Mouse (Mus musculus) hindbrain, embryonic 16.5 days (tissue): ENCODE results near the gene Colgalt1. TPM values are rescaled to one million over a fixed set of nuclear protein-coding genes. Genes with fewer than 3 reads are reported as not detected.
A peak's percentile ranks its signal among the peaks of the same experiment; 100 is the strongest.

Experiments used
- ATAC-seq: fragments of 200-750 bp; cut with Nextera tagmentation; 2 replicates; pipeline ENCODE4 v1.8.0; 2017; ENCODE audit warnings: moderate TSS enrichment, moderate library complexity
- H3K27ac ChIP-seq: fragments of 300-500 bp; sonication (generic); 2 replicates; pipeline ENCODE4 v1.5.1; 2014; ENCODE audit warnings: low read depth, mild to moderate bottlenecking, control low read depth, low read length, moderate library complexity
- H3K27me3 ChIP-seq: fragments of 300-500 bp; sonication (generic); replicated peaks from 2 replicates; pipeline ENCODE4 v1.6.1; 2014; ENCODE audit warnings: low read length; ENCODE audit not compliant: control insufficient read depth, insufficient read depth
- H3K36me3 ChIP-seq: fragments of 300-500 bp; sonication (generic); 2 replicates; pipeline ENCODE4 v1.6.1; 2014; ENCODE audit warnings: mild to moderate bottlenecking, low read length, moderate library complexity, mixed read lengths; ENCODE audit not compliant: control insufficient read depth, insufficient read depth
- H3K4me1 ChIP-seq: fragments of 300-500 bp; sonication (generic); 2 replicates; pipeline ENCODE4 v1.6.1; 2014; ENCODE audit warnings: low read depth, low read length; ENCODE audit not compliant: control insufficient read depth, insufficient read depth
- H3K4me2 ChIP-seq: fragments of 300-500 bp; sonication (generic); 2 replicates; pipeline ENCODE4 v1.6.1; 2014; ENCODE audit warnings: mild to moderate bottlenecking, low read length, control low read depth, moderate library complexity
- H3K4me3 ChIP-seq: fragments of 300-500 bp; sonication (generic); 2 replicates; pipeline ENCODE4 v1.5.1; 2014; ENCODE audit warnings: mild to moderate bottlenecking, low read length, control low read depth, moderate library complexity
- H3K9ac ChIP-seq: fragments of 300-500 bp; sonication (generic); 2 replicates; pipeline ENCODE4 v1.6.1; 2014; ENCODE audit warnings: low read depth, mild to moderate bottlenecking, control low read depth, low read length, moderate library complexity
- H3K9me3 ChIP-seq: fragments of 300-500 bp; sonication (generic); 2 replicates; pipeline ENCODE4 v1.6.1; 2014; ENCODE audit warnings: mild to moderate bottlenecking, low read length, moderate library complexity; ENCODE audit not compliant: control insufficient read depth
- WGBS: fragments of 180-500 bp; shearing (Covaris S2); extraction: QIAGEN DNeasy Blood & Tissue Kit; methylation state at CpG from one replicate; pipeline ENCODE4 v1.1.7; 2014; 5-methylcytosine and 5-hydroxymethylcytosine counted together
- polyA plus RNA-seq: library from polyadenylated mRNA; unstranded; fragments of >200 nt; fragmentation: Nextera tagmentation; extraction: Ambion mirVana; gene quantifications from 2 replicates; pipeline ENCODE4 v1.2.1, GENCODE M21; 2015

Colgalt1 gene
- polyA plus RNA-seq, 1 experiment from 2014 or later: 62.1 TPM

- H3K4me3 ChIP-seq: peak overlapping the region; percentile 51
- peaks cover 17% of the 10 kb centered on the region for H3K4me1 ChIP-seq
- 4% methylated on average over 25 of the region's 25 CpGs for WGBS
- peaks cover 2% of the 10 kb centered on the region; the same call in 1 of the 2 replicates for H3K27me3 ChIP-seq
- peaks cover 10% of the 10 kb centered on the region for H3K36me3 ChIP-seq
- H3K9me3 ChIP-seq: no peaks in the 10 kb centered on the region
- peak overlapping the region; percentile 76 for H3K9ac ChIP-seq
- H3K4me2 ChIP-seq: peak overlapping the region; percentile 98
- peak; percentile 16 for ATAC-seq
- H3K27ac ChIP-seq: peak overlapping the region; percentile 87
Measured at GRCm38 (mm10) chr8:71629781-71630212, 19.0 kb downstream of the Colgalt1 start.

GRCm38 (mm10) chr8:71630761-71631160 is 20.0 kb downstream of the Colgalt1 start:
- Histone ChIP-seq H3K4me3 (no peak overlapping the region), H3K27me3 (peaks cover 2% of the 10 kb centered on the region; the same call in 1 of the 2 replicates), H3K4me1 (peaks cover 17% of the 10 kb centered on the region), H3K9me3 (no peaks in the 10 kb centered on the region), H3K9ac (no peak overlapping the region), H3K27ac (no peak overlapping the region), H3K36me3 (peaks cover 11% of the 10 kb centered on the region), H3K4me2 (no peak overlapping the region)
- WGBS: 88% methylated on average over 6 of the region's 6 CpGs
- ATAC-seq: no peak

GRCm38 (mm10) chr8:71631897-71632296 is 21.1 kb downstream of the Colgalt1 start:
- Histone ChIP-seq H3K9me3 (no peaks in the 10 kb centered on the region), H3K4me1 (peaks cover 17% of the 10 kb centered on the region), H3K36me3 (peaks cover 11% of the 10 kb centered on the region), H3K4me3 (no peak overlapping the region), H3K4me2 (no peak overlapping the region), H3K27ac (no peak overlapping the region), H3K9ac (no peak overlapping the region), H3K27me3 (peaks cover 2% of the 10 kb centered on the region)
- WGBS: 62% methylated on average over 2 of the region's 2 CpGs
- no peak for ATAC-seq

- WGBS: 17% methylated on average over 18 of the region's 22 CpGs
- H3K27me3 ChIP-seq: peaks cover 2% of the 10 kb centered on the region
Measured at GRCm38 (mm10) chr8:71633164-71633563, 22.4 kb downstream of the Colgalt1 start.

GRCm38 (mm10) chr8:71633981-71634667 is 23.3 kb downstream of the Colgalt1 start:
- H3K4me3 ChIP-seq: no peak overlapping the region
- ATAC-seq: peak; percentile 35
- 5% methylated on average over 26 of the region's 26 CpGs for WGBS

More at GRCm38 (mm10) chr8:71633164-71633563, 22.4 kb downstream of the Colgalt1 start:
- Histone ChIP-seq H3K4me2 (no peak overlapping the region), H3K4me1 (peaks cover 17% of the 10 kb centered on the region), H3K27ac (no peak overlapping the region), H3K9ac (no peak overlapping the region), H3K4me3 (no peak overlapping the region), H3K9me3 (no peaks in the 10 kb centered on the region), H3K36me3 (peaks cover 11% of the 10 kb centered on the region)
- no peak for ATAC-seq

GRCm38 (mm10) chr8:71637149-71638095 is 26.6 kb downstream of the Colgalt1 start:
- 63% methylated on average over 8 of the region's 8 CpGs for WGBS
- peaks cover 2% of the 10 kb centered on the region for H3K27me3 ChIP-seq
- peaks cover 4% of the 10 kb centered on the region; the same call in 1 of the 2 replicates for H3K4me1 ChIP-seq
- H3K9ac ChIP-seq: no peak overlapping the region
- no peaks in the 10 kb centered on the region for H3K9me3 ChIP-seq
- ATAC-seq: no peak
- no peak overlapping the region for H3K4me2 ChIP-seq
- H3K27ac ChIP-seq: no peak overlapping the region
- H3K36me3 ChIP-seq: peaks cover 25% of the 10 kb centered on the region
- no peak overlapping the region for H3K4me3 ChIP-seq

More at GRCm38 (mm10) chr8:71633981-71634667, 23.3 kb downstream of the Colgalt1 start:
- peaks cover 11% of the 10 kb centered on the region for H3K4me1 ChIP-seq
- H3K9ac ChIP-seq: peak overlapping the region; percentile 41; the same call in 1 of the 2 replicates
- peaks cover 2% of the 10 kb centered on the region for H3K27me3 ChIP-seq
- peaks cover 12% of the 10 kb centered on the region for H3K36me3 ChIP-seq
- 0 out of 2 replicates have a peak overlapping the region, but pooled peaks have one; percentile 48 for H3K27ac ChIP-seq
- H3K9me3 ChIP-seq: no peaks in the 10 kb centered on the region
- peak overlapping the region; percentile 39 for H3K4me2 ChIP-seq

GRCm38 (mm10) chr8:71638321-71638720 is 27.5 kb downstream of the Colgalt1 start:
- ATAC-seq: no peak
- H3K4me1 ChIP-seq: peaks cover 4% of the 10 kb centered on the region; the same call in 1 of the 2 replicates
- H3K4me3 ChIP-seq: no peak overlapping the region
- peaks cover 25% of the 10 kb centered on the region for H3K36me3 ChIP-seq
- no peaks in the 10 kb centered on the region for H3K9me3 ChIP-seq
- H3K27me3 ChIP-seq: no peaks in the 10 kb centered on the region; the same call in 1 of the 2 replicates
- 71% methylated on average over 6 of the region's 6 CpGs for WGBS
- H3K27ac ChIP-seq: no peak overlapping the region
- no peak overlapping the region for H3K4me2 ChIP-seq
- no peak overlapping the region for H3K9ac ChIP-seq

- Histone ChIP-seq H3K9me3 (no peaks in the 10 kb centered on the region), H3K9ac (no peak overlapping the region), H3K36me3 (peaks cover 28% of the 10 kb centered on the region), H3K27ac (no peak overlapping the region), H3K4me3 (no peak overlapping the region), H3K4me2 (no peak overlapping the region), H3K27me3 (no peaks in the 10 kb centered on the region; the same call in 1 of the 2 replicates), H3K4me1 (peaks cover 2% of the 10 kb centered on the region; the same call in 1 of the 2 replicates)
- 88% methylated on average over 4 of the region's 4 CpGs for WGBS
- no peak for ATAC-seq
Measured at GRCm38 (mm10) chr8:71639318-71639717, 28.5 kb downstream of the Colgalt1 start.

GRCm38 (mm10) chr8:71645510-71645909 is 34.7 kb downstream of the Colgalt1 start:
- H3K36me3 ChIP-seq: peaks cover 32% of the 10 kb centered on the region
- 87% methylated on average over 9 of the region's 9 CpGs for WGBS

More at GRCm38 (mm10) chr8:71645510-71645909, 34.7 kb downstream of the Colgalt1 start:
- Histone ChIP-seq H3K9me3 (no peaks in the 10 kb centered on the region), H3K27me3 (no peaks in the 10 kb centered on the region), H3K4me3 (no peak overlapping the region), H3K4me1 (no peaks in the 10 kb centered on the region), H3K9ac (no peak overlapping the region), H3K27ac (no peak overlapping the region), H3K4me2 (no peak overlapping the region)
- no peak for ATAC-seq
